Mouse (Mus musculus) liver, embryonic 16.5 days (tissue): ENCODE measurements around the gene Ptp4a2. TPM values are rescaled to one million over a fixed set of nuclear protein-coding genes. Genes with fewer than 3 reads are reported as not detected.
"Not testable (repeated sequence)": the region's sequence is repeated elsewhere in the genome, so short reads cannot be mapped to it uniquely, and the experiment has no call there.

ENCODE experiments used
- ATAC-seq: fragments of 200-750 bp; cut with Nextera tagmentation; 2 replicates; pipeline ENCODE4 v1.8.0; 2017; ENCODE audit warnings: low read depth, mild to moderate bottlenecking, moderate number of reproducible peaks, moderate library complexity
- H3K27ac ChIP-seq: fragments of 300-500 bp; sonication (generic); 2 replicates; pipeline ENCODE4 v1.5.1; 2014; ENCODE audit warnings: mild to moderate bottlenecking, low read length
- H3K27me3 ChIP-seq: fragments of 300-500 bp; sonication (generic); 2 replicates; pipeline ENCODE4 v1.6.1; 2014; ENCODE audit warnings: low read depth, low read length, mixed read lengths; ENCODE audit not compliant: control insufficient read depth, insufficient read depth
- H3K36me3 ChIP-seq: fragments of 300-500 bp; sonication (generic); 2 replicates; pipeline ENCODE4 v1.6.1; 2014; ENCODE audit warnings: mild to moderate bottlenecking; ENCODE audit not compliant: control insufficient read depth, insufficient read depth
- H3K4me1 ChIP-seq: fragments of 300-500 bp; sonication (generic); 2 replicates; pipeline ENCODE4 v1.6.1; 2014; ENCODE audit warnings: low read depth, low read length, mixed read lengths; ENCODE audit not compliant: control insufficient read depth
- H3K4me2 ChIP-seq: fragments of 300-500 bp; sonication (generic); 2 replicates; pipeline ENCODE4 v1.6.1; 2014; ENCODE audit warnings: low read depth, low read length, mixed read lengths
- H3K4me3 ChIP-seq: fragments of 300-500 bp; sonication (generic); 2 replicates; pipeline ENCODE4 v1.5.1; 2014; ENCODE audit warnings: low read depth, mild to moderate bottlenecking, low read length
- H3K9ac ChIP-seq: fragments of 300-500 bp; sonication (generic); 2 replicates; pipeline ENCODE4 v1.6.1; 2014; ENCODE audit warnings: low read depth, low read length
- H3K9me3 ChIP-seq: fragments of 300-500 bp; sonication (generic); replicated peaks from 2 replicates; pipeline ENCODE4 v1.6.1; 2016; ENCODE audit warnings: low read length; ENCODE audit not compliant: control insufficient read depth
- WGBS: fragments of 180-500 bp; shearing (Covaris S2); extraction: QIAGEN DNeasy Blood & Tissue Kit; methylation state at CpG from one replicate; pipeline ENCODE4 v1.1.7; 2014; ENCODE audit not compliant: insufficient replicate concordance; 5-methylcytosine and 5-hydroxymethylcytosine counted together
- polyA plus RNA-seq: library from polyadenylated mRNA; unstranded; fragments of >200 nt; fragmentation: Nextera tagmentation; extraction: Ambion mirVana; gene quantifications from 2 replicates; pipeline ENCODE4 v1.2.1, GENCODE M21; 2015

Ptp4a2 gene
- polyA plus RNA-seq, 1 experiment from 2014 or later: 143 TPM

DNA sequence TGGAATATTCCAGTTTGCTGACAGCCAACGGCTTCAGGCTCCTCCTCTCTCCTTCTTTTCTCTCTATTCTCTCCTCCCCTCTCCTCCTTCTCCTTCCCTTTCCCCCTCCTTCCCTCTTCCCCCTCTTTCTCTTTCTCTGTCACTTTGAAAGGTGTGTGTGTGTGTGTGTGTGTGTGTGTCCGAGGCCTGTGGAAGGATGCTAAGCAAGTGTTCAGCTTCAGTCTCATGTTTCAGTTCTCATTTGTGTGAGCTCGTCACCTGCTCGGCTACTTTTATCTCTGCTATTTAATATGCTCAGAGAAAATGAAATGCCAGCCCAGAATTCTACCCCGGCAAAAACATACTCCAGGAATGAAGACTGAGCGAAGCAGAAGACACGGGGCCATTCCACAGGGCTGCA, 69.6 kb downstream of the Ptp4a2 start:
- Histone ChIP-seq H3K4me2 (no peak overlapping the region), H3K4me3 (no peak overlapping the region), H3K36me3 (no peaks in the 10 kb centered on the region), H3K9ac (no peak overlapping the region), H3K9me3 (no peaks in the 10 kb centered on the region), H3K4me1 (peaks cover 24% of the 10 kb centered on the region), H3K27me3 (no peaks in the 10 kb centered on the region), H3K27ac (no peak overlapping the region)
- no peak for ATAC-seq
- 70% methylated on average over 7 of the region's 7 CpGs for WGBS

GRCm38 (mm10) chr4:129881661-129882060, 70.6 kb downstream of the Ptp4a2 start:
- ATAC-seq: no peak
- Histone ChIP-seq H3K27ac (no peak overlapping the region), H3K9ac (no peak overlapping the region), H3K27me3 (no peaks in the 10 kb centered on the region), H3K4me1 (peaks cover 24% of the 10 kb centered on the region), H3K9me3 (no peaks in the 10 kb centered on the region), H3K4me2 (no peak overlapping the region), H3K4me3 (no peak overlapping the region), H3K36me3 (no peaks in the 10 kb centered on the region)
- 19% methylated on average over 3 of the region's 3 CpGs for WGBS

GRCm38 (mm10) chr4:129882555-129883293, 71.7 kb downstream of the Ptp4a2 start:
- 6% methylated on average over 10 of the region's 11 CpGs for WGBS
- H3K9ac ChIP-seq: no peak overlapping the region
- H3K9me3 ChIP-seq: no peaks in the 10 kb centered on the region
- H3K4me1 ChIP-seq: peaks cover 18% of the 10 kb centered on the region
- H3K4me2 ChIP-seq: peak overlapping the region; percentile 47
- H3K36me3 ChIP-seq: no peaks in the 10 kb centered on the region
- peak overlapping the region; percentile 21; the same call in 1 of the 2 replicates for H3K4me3 ChIP-seq
- H3K27ac ChIP-seq: peak overlapping the region; percentile 68
- H3K27me3 ChIP-seq: no peaks in the 10 kb centered on the region
- ATAC-seq: peak; percentile 49; the same call in 1 of the 2 replicates

DNA sequence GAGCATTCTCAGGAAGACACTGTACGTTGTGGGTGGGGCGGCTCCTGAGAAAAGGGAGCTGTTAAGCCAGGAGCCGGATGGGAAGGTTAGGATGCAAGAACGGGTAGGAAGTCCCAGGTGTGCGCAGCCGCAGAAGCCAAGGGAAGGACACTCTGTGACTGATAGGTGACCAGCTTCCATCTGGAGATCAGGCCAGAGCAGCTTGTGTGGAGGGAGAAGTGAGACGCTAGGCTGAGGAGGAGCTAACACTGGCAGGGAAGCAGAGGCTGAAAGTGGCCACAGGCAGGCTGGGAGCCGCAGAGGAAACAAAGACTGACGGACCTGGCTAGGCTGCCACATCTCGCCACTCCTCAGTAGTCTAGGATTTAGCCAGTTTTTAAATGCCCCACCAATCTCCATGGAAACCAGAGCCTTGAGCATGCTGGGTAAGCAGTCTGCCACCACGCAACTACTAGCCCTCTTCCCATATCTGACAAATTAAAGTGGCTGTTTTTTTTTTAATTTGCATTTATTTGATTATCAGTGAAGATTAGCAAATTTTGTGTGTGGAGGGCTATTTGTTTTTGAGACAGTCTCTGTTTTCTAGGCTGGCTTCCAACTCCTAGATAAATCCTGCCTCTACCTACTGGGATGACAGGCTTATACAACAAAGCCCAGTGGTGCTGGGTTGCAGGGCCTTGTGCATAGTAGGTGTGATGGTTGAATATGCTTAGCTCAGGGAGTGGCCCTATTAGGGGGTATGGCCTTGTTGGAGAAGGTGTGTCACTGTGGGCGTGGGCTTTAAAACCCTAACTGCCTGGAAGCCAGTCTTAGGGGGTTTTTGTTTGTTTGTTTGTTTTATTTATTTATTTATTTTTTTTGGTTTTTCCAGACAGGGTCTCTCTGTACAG, 73.3 kb downstream of the Ptp4a2 start:
- 50% methylated on average over 12 of the region's 12 CpGs for WGBS
- Histone ChIP-seq H3K4me2 (0 out of 2 replicates have a peak overlapping the region, but pooled peaks have one; percentile 13), H3K9ac (no peak overlapping the region), H3K27me3 (no peaks in the 10 kb centered on the region), H3K9me3 (no peaks in the 10 kb centered on the region), H3K27ac (peak overlapping the region; percentile 59), H3K4me3 (no peak overlapping the region), H3K36me3 (no peaks in the 10 kb centered on the region), H3K4me1 (peaks cover 14% of the 10 kb centered on the region)
- ATAC-seq: no peak

DNA sequence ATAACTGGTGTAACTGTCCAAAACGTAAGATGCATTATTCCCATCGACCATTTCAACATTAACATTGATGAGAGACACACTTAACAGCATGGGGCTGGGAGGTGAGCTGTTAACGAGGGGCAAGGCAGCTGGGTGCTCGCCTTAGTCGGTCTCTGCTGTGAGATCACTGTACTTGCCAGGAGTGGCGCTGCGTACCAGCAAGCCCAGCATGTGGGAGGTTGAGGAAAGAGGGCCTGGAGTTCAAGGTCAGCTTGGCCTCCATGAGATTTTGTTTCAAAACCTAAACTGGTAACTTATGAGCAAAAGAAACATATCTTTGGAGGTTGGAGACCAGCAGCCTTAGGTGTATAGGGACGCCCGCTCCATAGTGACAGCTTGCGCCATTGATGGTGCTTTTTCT, 78.6 kb downstream of the Ptp4a2 start:
- 78% methylated on average over 10 of the region's 10 CpGs for WGBS
- H3K27ac ChIP-seq: no peak overlapping the region
- ATAC-seq: no peak
- H3K4me1 ChIP-seq: no peaks in the 10 kb centered on the region
- no peaks in the 10 kb centered on the region for H3K9me3 ChIP-seq
- H3K27me3 ChIP-seq: no peaks in the 10 kb centered on the region
- H3K4me3 ChIP-seq: no peak overlapping the region
- H3K4me2 ChIP-seq: no peak overlapping the region
- no peaks in the 10 kb centered on the region for H3K36me3 ChIP-seq
- no peak overlapping the region for H3K9ac ChIP-seq

GRCm38 (mm10) chr4:129890094-129890493, 79.1 kb downstream of the Ptp4a2 start:
- no peaks in the 10 kb centered on the region for H3K4me1 ChIP-seq

DNA sequence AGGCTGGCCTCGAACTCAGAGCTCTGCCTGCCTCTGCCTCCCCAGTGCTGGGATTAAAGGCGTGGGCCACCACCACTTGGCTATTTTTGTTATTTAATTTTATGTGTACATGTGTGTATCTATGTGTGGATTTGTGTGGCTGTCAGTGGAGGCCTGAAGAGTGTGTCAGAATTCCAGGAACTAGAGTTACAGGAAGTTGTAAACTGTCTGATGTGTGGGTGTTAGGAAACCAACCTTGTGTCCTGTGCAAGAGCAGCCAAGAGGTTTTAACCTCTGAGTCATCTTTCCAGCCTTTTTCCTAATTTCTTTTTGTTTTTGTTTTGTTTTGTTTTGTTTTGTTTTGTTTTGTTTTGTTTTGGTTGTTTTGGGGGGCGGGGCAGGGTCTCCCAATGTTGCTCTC, 83.8 kb downstream of the Ptp4a2 start:
- no peaks in the 10 kb centered on the region for H3K9me3 ChIP-seq
- ATAC-seq: no peak
- 59% methylated on average over 3 of the region's 3 CpGs for WGBS
- no peaks in the 10 kb centered on the region for H3K36me3 ChIP-seq
- H3K4me3 ChIP-seq: no peak overlapping the region
- H3K27me3 ChIP-seq: no peaks in the 10 kb centered on the region
- H3K27ac ChIP-seq: no peak overlapping the region
- no peak overlapping the region for H3K9ac ChIP-seq
- no peaks in the 10 kb centered on the region for H3K4me1 ChIP-seq
- no peak overlapping the region for H3K4me2 ChIP-seq

More at GRCm38 (mm10) chr4:129890094-129890493, 79.1 kb downstream of the Ptp4a2 start:
- Histone ChIP-seq H3K4me2 (no peak overlapping the region), H3K9ac (no peak overlapping the region), H3K4me3 (no peak overlapping the region), H3K27me3 (no peaks in the 10 kb centered on the region), H3K36me3 (no peaks in the 10 kb centered on the region), H3K27ac (no peak overlapping the region), H3K9me3 (no peaks in the 10 kb centered on the region)
- no peak for ATAC-seq
- 73% methylated on average over 7 of the region's 7 CpGs for WGBS

DNA sequence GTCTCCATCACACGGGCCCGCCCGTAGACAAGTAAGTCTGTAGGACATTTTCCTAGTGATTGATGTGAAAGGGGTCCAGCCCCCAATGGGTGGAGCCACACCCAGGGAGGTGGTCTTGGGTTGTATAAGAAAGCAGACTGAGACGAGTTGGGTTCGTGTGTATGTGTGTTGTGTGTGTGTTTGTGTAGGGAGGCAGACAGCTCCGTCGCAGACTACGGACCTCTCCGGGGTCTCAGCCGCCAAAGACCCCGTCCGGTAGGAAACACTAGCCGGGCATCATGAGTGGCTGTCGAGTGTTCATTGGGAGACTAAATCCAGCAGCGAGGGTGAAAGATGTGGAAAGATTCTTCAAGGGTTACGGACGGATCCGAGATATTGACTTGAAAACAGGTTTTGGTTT, 87.8 kb downstream of the Ptp4a2 start:
- ATAC-seq, H3K9me3 ChIP-seq, H3K36me3 ChIP-seq, H3K9ac ChIP-seq, H3K27me3 ChIP-seq, H3K4me1 ChIP-seq, H3K4me2 ChIP-seq, H3K27ac ChIP-seq, H3K4me3 ChIP-seq: not testable (repeated sequence)
- WGBS: 78% methylated on average over 18 of the region's 18 CpGs
